Mouse (Mus musculus) ovary, adult 18-20 months (tissue): ENCODE measurements around the gene Plpp7.
A peak's percentile ranks its signal among the peaks of the same experiment; 100 is the strongest.

ENCODE experiments used
- DNase-seq: peaks from one replicate; pipeline ENCODE4 v3.0.0; 2022; ENCODE audit warnings: low spot score, mixed read lengths

The Plpp7 gene

GRCm38 (mm10) chr2:32139377-32139776 is 44.0 kb downstream of the Plpp7 start:
- no peak for DNase-seq

DNA sequence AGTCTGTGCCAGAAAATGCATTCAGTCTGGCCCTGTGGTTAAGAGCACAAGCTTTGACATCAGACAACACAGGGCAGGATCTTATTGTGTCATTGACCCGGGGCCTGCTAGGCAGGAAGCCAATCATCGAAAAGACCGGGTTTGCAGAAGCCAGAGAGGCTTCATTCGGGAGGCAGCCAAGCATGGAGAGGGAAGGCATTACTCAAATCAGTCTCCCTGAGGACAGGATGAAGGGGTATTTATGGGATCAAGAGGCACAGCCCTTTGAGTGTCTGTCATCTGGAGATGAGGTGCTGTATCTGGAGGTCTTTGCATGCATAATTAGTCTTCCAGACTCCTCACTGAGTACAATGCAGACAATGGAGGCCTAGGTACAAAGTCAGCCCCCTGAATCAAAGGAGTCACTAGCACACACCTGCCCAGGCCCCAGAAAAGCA is 45.2 kb downstream of the Plpp7 start:
- peak; percentile 64 for DNase-seq

DNA sequence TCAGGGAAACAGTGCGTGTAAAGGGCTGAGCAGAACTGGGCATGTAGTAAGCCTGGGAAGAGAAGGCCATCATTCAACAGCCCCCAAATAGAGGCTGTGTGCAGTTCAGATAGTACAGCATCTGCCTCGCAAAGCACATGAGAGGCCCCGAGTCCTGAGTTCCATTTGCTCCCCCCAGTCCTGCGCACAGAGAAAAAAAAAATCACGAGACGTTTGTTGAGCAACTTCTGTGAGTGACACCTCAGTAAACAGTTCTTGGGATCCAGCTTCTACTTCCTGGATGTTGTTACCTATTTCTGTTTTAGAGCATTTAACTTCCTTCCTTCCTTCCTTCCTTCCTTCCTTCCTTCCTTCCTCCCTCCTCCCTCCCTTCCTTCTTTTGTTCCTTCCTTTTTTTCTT is 46.3 kb downstream of the Plpp7 start:
- no peak for DNase-seq

- DNase-seq = no peak
These were observed 47.0 kb downstream of the Plpp7 start for GRCm38 (mm10) chr2:32142368-32142767.

DNA sequence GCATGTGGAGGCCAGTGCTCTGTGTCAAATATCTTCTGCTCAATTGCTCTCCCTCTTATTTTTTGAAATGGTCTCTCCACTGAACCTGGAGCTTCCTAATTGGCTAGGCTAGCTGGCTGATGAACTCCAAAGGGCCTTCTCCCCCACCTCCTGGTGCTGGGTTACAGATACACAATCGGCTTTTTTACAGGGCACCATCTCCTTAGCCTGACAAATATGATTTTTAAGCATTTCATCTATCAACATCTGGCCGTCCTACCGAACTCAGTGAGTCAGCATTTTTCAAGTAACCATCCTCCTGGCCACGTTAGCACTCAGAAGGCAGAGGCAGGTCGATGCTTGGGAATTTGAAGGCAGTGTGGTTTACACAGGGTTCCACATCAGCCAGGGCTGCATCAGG is 49.3 kb downstream of the Plpp7 start:
- no peak for DNase-seq

- no peak for DNase-seq
These were observed 51.4 kb downstream of the Plpp7 start for GRCm38 (mm10) chr2:32146617-32147162.

DNA sequence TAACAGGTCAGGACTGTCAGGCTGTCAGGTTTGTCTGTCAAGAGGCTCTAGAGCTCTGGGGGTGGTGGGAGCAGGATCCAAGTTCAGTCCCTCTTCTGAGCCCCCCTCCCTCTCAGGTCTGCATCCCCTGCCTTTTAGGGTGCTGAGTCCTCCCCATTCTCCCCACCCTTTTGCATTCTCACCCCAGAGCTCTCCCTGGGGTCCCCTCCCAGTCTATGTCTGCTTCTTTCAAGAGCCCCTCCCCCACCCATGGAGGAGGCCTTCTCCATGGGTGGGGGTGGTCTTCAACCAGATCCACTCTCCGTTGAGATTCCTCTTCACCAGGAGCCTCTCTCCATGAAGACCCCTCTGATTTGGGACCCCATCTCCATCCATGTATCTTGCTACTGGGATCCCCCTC is 54.8 kb downstream of the Plpp7 start:
- DNase-seq = no peak

DNA sequence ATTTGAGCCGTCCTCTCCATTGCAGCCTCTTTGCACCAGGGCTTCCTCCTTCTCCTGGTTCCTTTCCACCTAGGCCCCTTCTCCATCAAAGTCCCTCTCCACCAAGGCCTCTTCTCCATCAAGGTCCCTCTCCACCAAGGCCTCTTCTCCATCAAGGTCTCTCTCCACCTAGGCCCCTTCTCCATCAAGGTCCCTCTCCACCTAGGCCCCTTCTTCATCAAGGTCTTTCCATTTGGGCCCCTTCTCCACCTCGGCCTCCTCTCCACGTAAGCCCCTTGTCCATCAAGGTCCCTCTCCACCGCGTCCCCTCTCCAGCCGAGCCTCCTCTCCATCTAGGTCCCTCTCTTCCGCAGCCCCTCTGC is 55.2 kb downstream of the Plpp7 start:
- no peak for DNase-seq

GRCm38 (mm10) chr2:32150924-32151659 is 55.8 kb downstream of the Plpp7 start, which contains the start of gene Prrc2b:
Prrc2b (plus strand) TSS chr2:32151082.
- peak; percentile 58 for DNase-seq

GRCm38 (mm10) chr2:32151660-32152366 is 56.5 kb downstream of the Plpp7 start:
- no peak for DNase-seq

DNA sequence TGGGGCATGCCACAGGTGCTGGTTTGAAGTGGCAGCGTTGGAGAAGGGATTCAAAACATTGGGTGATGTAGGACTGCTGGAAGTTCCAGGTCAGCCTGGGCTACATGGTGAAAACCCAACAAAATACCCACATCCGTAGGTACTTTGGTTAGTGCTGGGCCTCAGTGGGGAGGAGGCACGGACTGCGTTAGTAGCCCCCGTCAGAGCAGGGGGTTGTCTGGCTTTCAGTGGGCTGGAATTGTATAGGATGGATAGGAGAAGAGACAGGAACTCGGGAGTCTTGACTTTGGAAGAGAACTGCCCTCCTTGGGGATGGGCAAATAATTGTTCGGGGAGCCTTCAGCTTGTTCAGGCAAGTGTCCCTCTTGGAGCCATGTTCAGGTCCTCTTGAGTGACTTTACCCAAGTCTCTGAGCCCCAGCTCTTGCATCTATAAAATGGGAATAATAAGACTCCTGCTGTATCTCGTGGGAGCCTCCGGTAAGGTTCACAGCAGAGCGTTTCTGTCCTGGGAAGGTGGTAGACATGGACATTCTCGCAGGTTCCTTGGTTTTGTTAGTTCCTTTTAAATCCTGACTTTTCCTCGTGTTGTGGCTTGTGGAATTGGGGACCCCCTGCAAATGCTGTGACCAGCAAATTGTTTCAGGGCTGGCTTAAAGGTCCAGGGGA is 57.2 kb downstream of the Plpp7 start:
- no peak for DNase-seq

DNA sequence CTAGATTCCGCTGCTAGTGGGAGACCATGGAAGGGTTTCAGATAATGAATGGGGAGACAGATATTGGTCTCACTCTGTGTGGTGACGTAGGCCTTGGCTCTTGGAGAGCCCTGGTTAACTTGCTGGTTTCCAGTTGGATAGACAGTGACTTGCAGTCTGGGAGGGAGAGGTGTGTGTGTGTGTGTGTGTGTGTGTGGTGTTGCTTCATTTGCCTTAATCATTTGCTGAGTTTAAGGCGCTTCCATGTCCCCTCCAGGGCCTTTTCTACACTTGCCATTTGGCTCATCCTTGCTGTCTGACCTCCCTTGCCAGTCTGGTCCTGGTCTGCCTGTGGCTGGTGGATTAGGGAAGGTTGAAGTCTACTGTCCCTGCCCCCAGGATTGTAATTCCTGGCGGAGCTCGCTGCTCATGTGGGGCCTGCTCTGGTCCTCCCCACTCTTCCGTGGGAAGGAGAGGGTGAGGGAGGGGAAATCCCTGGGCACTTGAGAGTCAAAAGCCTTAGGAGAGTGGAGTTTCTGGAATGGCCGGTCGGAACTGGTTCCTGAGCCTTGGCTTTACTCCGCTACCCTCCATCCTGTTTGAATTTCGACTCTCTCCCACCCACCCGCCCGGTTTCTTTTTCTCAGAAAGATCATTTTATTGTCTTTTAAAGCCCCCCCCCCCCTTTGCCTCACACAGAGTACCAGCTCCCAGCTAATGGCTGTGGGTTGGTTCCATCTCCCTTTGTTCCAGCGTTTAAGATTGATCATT is 57.9 kb downstream of the Plpp7 start:
- DNase-seq = no peak

DNA sequence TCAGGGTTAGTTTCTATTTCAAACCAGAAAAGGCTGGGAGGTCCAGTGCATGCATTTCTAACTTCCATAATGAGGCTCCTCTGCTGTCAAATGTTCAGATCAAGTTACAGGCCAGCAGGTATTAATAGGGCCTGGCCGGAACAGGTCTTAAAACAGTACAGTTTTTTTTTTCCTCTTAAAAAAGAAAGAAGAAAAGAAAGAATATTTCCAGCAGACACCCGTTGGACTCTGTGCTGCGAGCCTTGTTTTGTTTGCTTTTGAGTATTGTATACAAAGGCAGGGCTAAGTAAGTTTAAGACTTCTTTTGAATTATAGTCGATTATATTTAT is 58.4 kb downstream of the Plpp7 start:
- DNase-seq = no peak

DNA sequence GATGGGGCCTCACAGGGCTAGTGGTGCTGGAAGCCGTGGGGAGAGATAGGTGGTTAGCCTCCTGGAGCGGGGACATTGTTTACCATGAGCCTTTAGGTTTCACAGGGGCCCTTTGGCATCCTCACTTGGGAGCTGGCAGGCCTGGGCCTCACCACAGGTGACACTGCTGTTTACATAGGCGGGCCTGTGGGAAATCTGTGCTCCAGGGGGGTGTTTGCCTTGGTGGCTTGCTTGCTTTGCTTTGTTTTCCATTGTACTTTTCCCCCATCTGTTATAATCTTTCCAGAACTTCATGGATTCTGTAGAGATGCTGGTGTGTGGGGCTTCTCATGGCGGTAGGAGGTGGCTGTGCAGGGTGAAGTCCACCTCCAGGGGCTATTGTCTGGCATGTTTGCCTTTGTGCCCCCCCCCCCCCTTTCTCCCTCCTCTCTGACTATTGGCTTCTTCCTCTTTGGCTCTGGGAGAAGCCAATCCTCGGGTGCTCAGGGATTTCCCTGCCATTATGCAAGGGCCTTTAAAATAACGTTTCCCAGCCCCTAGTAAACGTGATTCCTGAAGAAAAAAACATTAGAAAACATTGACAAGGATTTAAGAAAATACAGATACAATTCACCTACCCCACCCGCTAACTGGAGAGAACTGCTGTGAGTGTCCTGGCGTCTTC is 59.1 kb downstream of the Plpp7 start:
- DNase-seq = no peak

GRCm38 (mm10) chr2:32154998-32155541 is 59.7 kb downstream of the Plpp7 start:
- no peak for DNase-seq

DNA sequence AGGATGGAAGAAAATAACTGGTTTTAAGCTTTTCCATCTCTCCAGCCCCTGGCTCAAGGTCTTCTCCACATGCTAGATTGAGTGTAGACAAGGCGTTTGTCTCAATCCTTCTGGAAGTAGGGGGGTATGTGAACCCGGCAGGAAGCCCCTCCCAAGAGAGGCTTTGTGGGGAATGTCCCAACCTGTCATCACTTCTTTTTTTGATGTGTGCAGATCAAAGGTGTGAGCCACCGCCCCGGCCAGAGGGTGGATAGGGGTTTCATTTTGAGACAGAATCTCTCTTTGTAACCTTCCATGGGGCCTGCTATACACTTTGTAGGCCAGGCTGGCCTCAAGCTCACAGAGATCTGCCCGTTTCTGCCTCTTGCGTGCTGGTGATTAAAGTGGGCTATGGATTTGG is 60.3 kb downstream of the Plpp7 start:
- DNase-seq = no peak

GRCm38 (mm10) chr2:32156645-32157044 is 61.3 kb downstream of the Plpp7 start:
- DNase-seq = no peak

DNA sequence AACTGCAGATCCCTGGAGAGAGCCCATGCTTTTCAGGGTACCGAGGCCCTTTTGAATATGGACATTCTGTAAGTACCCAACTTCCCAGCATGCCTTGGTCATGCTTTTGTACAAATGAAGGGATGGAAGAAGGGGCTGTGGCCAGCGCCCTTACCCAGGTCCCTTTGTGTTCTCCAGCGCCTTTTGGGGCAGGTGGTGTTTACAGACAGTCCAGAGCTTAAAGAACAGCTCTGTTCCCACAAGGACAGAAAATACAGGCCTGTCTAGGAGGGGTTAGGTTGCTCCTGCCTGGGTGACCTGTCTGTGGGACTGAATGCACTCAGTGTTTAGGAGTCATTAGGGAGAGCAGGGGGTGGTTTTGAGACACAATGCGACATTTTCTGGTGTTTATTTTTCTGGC is 62.0 kb downstream of the Plpp7 start:
- no peak for DNase-seq

DNA sequence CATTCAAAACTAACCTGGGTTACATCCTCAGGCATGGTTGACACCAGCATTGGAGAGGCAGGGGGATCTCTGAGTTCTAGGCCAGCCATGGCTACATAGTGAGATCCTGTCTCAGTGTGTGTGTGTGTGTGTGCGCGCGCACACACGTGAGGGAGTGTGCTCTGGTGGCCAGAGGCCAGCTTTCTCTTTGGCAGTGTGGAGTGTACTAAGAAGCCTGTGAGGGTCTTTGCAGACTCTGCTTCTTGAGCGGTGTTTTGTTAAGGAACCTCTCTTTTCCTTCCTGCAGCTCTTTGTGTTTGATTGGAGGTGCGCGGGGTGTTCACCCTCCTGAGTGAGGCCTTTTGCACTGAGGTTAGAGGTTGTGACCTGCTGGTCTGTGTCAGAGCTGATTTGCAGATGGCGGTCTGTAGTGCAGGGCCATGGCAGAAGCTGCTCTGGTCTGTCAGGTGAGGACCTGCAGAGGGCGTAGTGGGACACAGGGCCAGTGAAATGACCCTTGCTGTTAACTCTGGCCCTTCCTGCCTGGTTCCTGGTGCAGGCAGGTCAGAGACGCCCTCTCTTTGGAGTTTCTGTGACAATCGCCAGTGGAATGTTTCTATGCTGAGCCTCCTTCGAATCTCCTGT is 63.4 kb downstream of the Plpp7 start:
- DNase-seq = no peak
